Mouse (Mus musculus) adrenal gland, adult (tissue): ENCODE measurements at regions not wholly inside any gene's neighbourhood (a gene's known extent, or its start where the extent isn't known, plus 50 kb on each side); places are given as distances from the start of the nearest gene placed in this dataset.
"Not testable (repeated sequence)": the region's sequence is repeated elsewhere in the genome, so short reads cannot be mapped to it uniquely, and the experiment has no call there.

ENCODE experiments used
- DNase-seq, 2 experiments: peaks; one replicate each; pipeline ENCODE4 v3.0.0; 2022 to 2023; ENCODE audit warnings: low spot score in 1 of 2; ENCODE audit not compliant: inconsistent age in 2 of 2

GRCm38 (mm10) chr17:91733927-91734324 lies 641.1 kb upstream of the Nrxn1 start:
- DNase-seq: no peak

- no peak for DNase-seq
Observed at GRCm38 (mm10) chr17:91733174-91733926, 640.5 kb upstream of the Nrxn1 start.

GRCm38 (mm10) chr17:91710412-91710811 lies 617.5 kb upstream of the Nrxn1 start:
- no peak for DNase-seq

- no peak for DNase-seq
Observed at GRCm38 (mm10) chr17:91691063-91691462, 598.2 kb upstream of the Nrxn1 start.

- no peak for DNase-seq
Observed at GRCm38 (mm10) chr17:91657449-91657848, 564.6 kb upstream of the Nrxn1 start.

GRCm38 (mm10) chr17:91657036-91657435 lies 564.2 kb upstream of the Nrxn1 start:
- no peak for DNase-seq

- no peak for DNase-seq
Observed at GRCm38 (mm10) chr17:91631915-91632314, 539.0 kb upstream of the Nrxn1 start.

GRCm38 (mm10) chr17:91614175-91614574 lies 521.3 kb upstream of the Nrxn1 start:
- DNase-seq: not testable (repeated sequence)

- no peak for DNase-seq
Observed at GRCm38 (mm10) chr17:91589120-91589519, 496.2 kb upstream of the Nrxn1 start.

- DNase-seq: not testable (repeated sequence)
Observed at GRCm38 (mm10) chr17:91551058-91551691, 458.3 kb upstream of the Nrxn1 start.

GRCm38 (mm10) chr17:91531488-91531887 lies 438.6 kb upstream of the Nrxn1 start:
- no peak for DNase-seq

- DNase-seq: peak; percentile 20 to 79
Observed at GRCm38 (mm10) chr17:91517256-91517655, 424.4 kb upstream of the Nrxn1 start.
